Mouse (Mus musculus) c-Kit-positive CD71-positive TER-119-negative erythroid progenitor cells, embryonic 14.5 days (primary cell): ENCODE data around the gene Lpcat1.

Experiments
- DNase-seq: peaks from one replicate; pipeline ENCODE4 v3.0.0-alpha.2; 2013; ENCODE audit warnings: low read depth

The Lpcat1 gene

GRCm38 (mm10) chr13:73536824-73537223 lies 69.8 kb downstream of the Lpcat1 start:
- no peak for DNase-seq

DNA sequence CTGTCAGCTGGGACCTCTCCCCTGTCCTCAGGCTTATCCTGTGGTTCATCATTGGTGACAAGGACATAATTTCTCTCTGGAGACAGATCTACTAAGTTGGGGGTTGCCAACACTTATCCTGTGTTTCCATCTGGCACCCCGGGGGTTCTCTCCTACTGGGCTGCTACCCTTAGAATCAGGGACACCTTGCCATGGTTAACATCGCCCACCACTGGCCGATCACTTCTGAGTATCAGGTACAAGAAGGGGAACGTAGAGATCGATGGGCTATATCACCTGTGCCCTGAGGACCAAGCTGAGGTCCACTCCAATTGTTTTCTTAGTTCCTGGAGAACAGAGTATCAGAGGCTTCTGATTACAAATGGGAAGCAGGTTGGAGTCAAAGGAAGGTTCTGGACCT lies 97.2 kb downstream of the Lpcat1 start:
- no peak for DNase-seq
